Mouse (Mus musculus) small intestine, adult 2 months (tissue): ENCODE data around the gene Dst.

ENCODE experiments used
- CTCF ChIP-seq: fragments of 200-500 bp; IDR thresholded peaks from 2 replicates; pipeline ENCODE4 v1.5.1; 2012; ENCODE audit warnings: low read depth, mild to moderate bottlenecking, control low read depth, inconsistent platforms, low read length, moderate library complexity, mixed read lengths; ENCODE audit not compliant: insufficient replicate concordance, insufficient read length; ENCODE audit errors: extremely low read depth
- POLR2A ChIP-seq: fragments of 200-500 bp; IDR thresholded peaks from 2 replicates; pipeline ENCODE4 v1.6.1; 2012; ENCODE audit warnings: low read depth, mild to moderate bottlenecking, control low read depth, inconsistent platforms, low read length, moderate library complexity

DNA sequence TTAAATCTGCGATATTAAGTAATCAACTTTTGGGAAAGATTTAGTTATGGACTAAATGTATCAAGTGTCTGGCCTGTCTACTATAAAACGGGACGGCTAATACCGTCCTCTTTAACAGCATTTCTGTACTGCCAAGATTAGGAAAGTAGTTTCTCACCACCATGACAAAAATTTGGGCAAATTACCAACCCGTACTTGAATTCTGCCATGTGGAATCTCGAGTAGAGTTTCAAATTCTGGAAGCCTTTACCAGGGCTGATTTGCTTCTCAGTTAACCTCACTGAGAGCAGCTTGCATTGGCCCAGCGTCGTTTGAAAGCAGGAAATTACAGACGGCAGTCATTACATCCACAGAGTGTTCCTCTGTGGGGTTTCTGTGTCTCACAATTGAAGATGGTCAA is 310.8 kb downstream of the Dst start:
- TF ChIP-seq CTCF (no peak), POLR2A (no peak)
